Mouse (Mus musculus): Measurements from ENCODE around the gene Zdhhc18. TPM values are rescaled to one million over a fixed set of nuclear protein-coding genes. Genes with fewer than 3 reads are reported as not detected.

Zdhhc18 gene
- total and polyA plus RNA-seq, 3 experiments = 6.7 to 15.6 TPM; not detected in 1

GRCm38 (mm10) chr4:133672845-133673647 is 23.1 kb upstream of the Zdhhc18 start (continued):
- TF ChIP-seq POLR2A (IDR thresholded peaks at IDR 0.05; ENCODE audit: control insufficient read depth in 1 of 2, insufficient read depth in 1 of 2, low read depth in 1 of 2, low read length in 2 of 2, poor library complexity in 1 of 2) (peak; percentile 18 to 40; a peak in 3 of 4 replicates), POLR2AphosphoS5 (IDR thresholded peaks at IDR 0.05; ENCODE audit: borderline replicate concordance, low read depth, low read length) (no peak), TCF12 (IDR thresholded peaks at IDR 0.05; ENCODE audit: low read depth, low read length) (peak; percentile 93), MXI1 (IDR thresholded peaks at IDR 0.05; ENCODE audit: low read depth, low read length) (peak; percentile 64; the same call in 1 of the 2 replicates), MAZ (IDR thresholded peaks at IDR 0.05; ENCODE audit: low read depth, low read length) (peak; percentile 93), TBP (IDR thresholded peaks at IDR 0.05; ENCODE audit: low read depth, low read length) (peak; percentile 92), CHD2 (IDR thresholded peaks at IDR 0.05; ENCODE audit: low read length) (peak; percentile 36; the same call in 1 of the 2 replicates), USF1 (IDR thresholded peaks at IDR 0.05; ENCODE audit: low read depth, low read length) (no peak), NELFE (IDR thresholded peaks at IDR 0.05; ENCODE audit: low read depth, low read length) (peak; percentile 46), HCFC1 (IDR thresholded peaks at IDR 0.05; ENCODE audit: low read depth, low read length) (no peak; the same call in 1 of the 2 replicates), EP300 (IDR thresholded peaks at IDR 0.05; ENCODE audit: low read depth in 1 of 2, low read length in 2 of 2) (peak; percentile 95 to 98), BHLHE40 (IDR thresholded peaks at IDR 0.05; ENCODE audit: borderline replicate concordance, low read depth, low read length) (peak; percentile 65)

- DNase-seq (ENCODE audit: low read depth, low spot score) = peak; percentile 91
- Histone ChIP-seq H3K4me3 (ENCODE audit: control insufficient read depth in 1 of 2, insufficient read depth in 1 of 2, low read depth in 2 of 2, low read length in 2 of 2) (peak within 1 kb of the TSS; percentile 75 to 76), H3K4me1 (ENCODE audit: control insufficient read depth in 1 of 2, insufficient read depth in 2 of 2, low read length in 2 of 2) (peaks cover 12 to 35% of the 10 kb centered on the region in 2 experiments), H3K36me3 (ENCODE audit: control insufficient read depth in 1 of 2, insufficient read depth in 2 of 2, low read length in 2 of 2) (peaks cover 0 to 34% of the 10 kb centered on the region in 2 experiments; a peak in 3 of 4 replicates), H3K79me2 (ENCODE audit: control insufficient read depth, insufficient read depth, low read length, poor library complexity) (peaks cover 7% of the 10 kb centered on the region), H3K9ac (ENCODE audit: control insufficient read depth, low read depth, low read length, poor library complexity, severe bottlenecking) (peak within 1 kb of the TSS; percentile 88), H3K27me3 (ENCODE audit: control insufficient read depth in 1 of 2, insufficient read depth in 2 of 2, low read length in 2 of 2) (no peaks in the 10 kb centered on the region), H3K27ac (ENCODE audit: control insufficient read depth, low read depth, low read length) (peak within 1 kb of the TSS; percentile 100), H3K9me3 (replicated peaks; ENCODE audit: insufficient read depth, low read length) (no peaks in the 10 kb centered on the region)
- TF ChIP-seq NRF1 (IDR thresholded peaks at IDR 0.05; ENCODE audit: insufficient read depth, low read depth, low read length, poor library complexity, severe bottlenecking) (peak; percentile 83), EP300 (IDR thresholded peaks at IDR 0.05; ENCODE audit: low read depth in 1 of 2, low read length in 2 of 2) (no peak; a peak in 1 of 4 replicates), SMC3 (IDR thresholded peaks at IDR 0.05; ENCODE audit: low read depth, low read length) (no peak), POLR2A (IDR thresholded peaks at IDR 0.05; ENCODE audit: control insufficient read depth in 1 of 2, insufficient read depth in 1 of 2, low read depth in 1 of 2, low read length in 2 of 2, poor library complexity in 1 of 2) (peak; percentile 27 to 84; a peak in 3 of 4 replicates), SIN3A (IDR thresholded peaks at IDR 0.05; ENCODE audit: low read length) (no peak; the same call in 1 of the 2 replicates), NELFE (IDR thresholded peaks at IDR 0.05; ENCODE audit: low read depth, low read length) (peak; percentile 63), TCF12 (IDR thresholded peaks at IDR 0.05; ENCODE audit: low read depth, low read length) (peak; percentile 47; the same call in 1 of the 2 replicates), GABPA (IDR thresholded peaks at IDR 0.05; ENCODE audit: low read depth, low read length) (no peak), MAZ (IDR thresholded peaks at IDR 0.05; ENCODE audit: low read depth, low read length) (peak; percentile 85; the same call in 1 of the 2 replicates), POLR2AphosphoS2 (IDR thresholded peaks at IDR 0.05; ENCODE audit: low read length) (no peak; the same call in 1 of the 2 replicates), UBTF (IDR thresholded peaks at IDR 0.05; ENCODE audit: borderline replicate concordance, insufficient read depth, low read depth, low read length) (0 out of 2 replicates have a peak, but pooled peaks have one; percentile 80), ZMIZ1 (IDR thresholded peaks at IDR 0.05; ENCODE audit: low read depth, low read length) (peak; percentile 58), MYB (IDR thresholded peaks at IDR 0.05; ENCODE audit: low read depth, low read length) (no peak), CHD1 (IDR thresholded peaks at IDR 0.05; ENCODE audit: low read depth, low read length) (0 out of 2 replicates have a peak, but pooled peaks have one; percentile 73), JUND (IDR thresholded peaks at IDR 0.05; ENCODE audit: low read depth, low read length) (no peak), MEF2A (IDR thresholded peaks at IDR 0.05; ENCODE audit: extremely low read depth, insufficient replicate concordance, low read depth, low read length, poor library complexity, severe bottlenecking) (0 out of 2 replicates have a peak, but pooled peaks have one; percentile 35), E2F4 (IDR thresholded peaks at IDR 0.05; ENCODE audit: borderline replicate concordance, low read depth, low read length) (0 out of 2 replicates have a peak, but pooled peaks have one; percentile 0), KAT2A (conservative IDR thresholded peaks at IDR 0.05; ENCODE audit: low read depth, low read length) (peak; percentile 59; the same call in 1 of the 2 replicates), RAD21 (IDR thresholded peaks at IDR 0.05; ENCODE audit: low read depth, low read length) (no peak), RCOR1 (IDR thresholded peaks at IDR 0.05; ENCODE audit: low read depth, low read length) (no peak), ZC3H11A (IDR thresholded peaks at IDR 0.05; ENCODE audit: low read depth, low read length) (no peak), HCFC1 (IDR thresholded peaks at IDR 0.05; ENCODE audit: low read depth, low read length) (peak; percentile 74), CHD2 (IDR thresholded peaks at IDR 0.05; ENCODE audit: low read length) (no peak)
Measured at GRCm38 (mm10) chr4:133671881-133672844, 22.2 kb upstream of the Zdhhc18 start, which contains the start of gene Pigv. Pigv (minus strand) TSS chr4:133672647.
